29 mouse cellular contexts compared by ENCODE assay signal in genomic region chr14:27198490-27199089, GRCm38 (mm10).
DNase-seq lines count a peak whose midpoint lies in the region; ATAC-seq and TF ChIP-seq lines count a peak whose summit lies in the region.
"Had no signal": no experiment of that assay in that cellular context is flagged by ENCODE, and none has a peak within 500 bp of the region (broad histone marks: within the 10 kb centered on the region; RNA-seq: fewer than 3 reads in every experiment).

No protein-coding gene starts in this region.

- no peaks in the 10 kb centered on the region for H3K27me3 ChIP-seq in neural tube, embryonic 11.5 days (ENCODE audit: control insufficient read depth, insufficient read depth, low read length)
- no peaks in the 10 kb centered on the region for H3K27me3 ChIP-seq in neural tube, embryonic 15.5 days (replicated peaks)
- no peaks in the 10 kb centered on the region for H3K27me3 ChIP-seq in CH12.LX (replicated peaks)
- no peaks in the 10 kb centered on the region; the same call in 1 of the 2 replicates for H3K27me3 ChIP-seq in hindbrain, embryonic 13.5 days
- H3K27me3 ChIP-seq: embryonic facial prominence, embryonic 13.5 days; heart, embryonic 13.5 days; hindbrain, embryonic 15.5 days had no signal

- H3K36me3 ChIP-seq in neural tube, embryonic 11.5 days (ENCODE audit: control insufficient read depth, insufficient read depth, low read length) = no peaks in the 10 kb centered on the region
- no peaks in the 10 kb centered on the region for H3K36me3 ChIP-seq in neural tube, embryonic 15.5 days
- no peaks in the 10 kb centered on the region for H3K36me3 ChIP-seq in CH12.LX (replicated peaks in 1 of 2; ENCODE audit: control insufficient read depth in 1 of 2, insufficient read depth in 1 of 2, low read length in 1 of 2)
- no peaks in the 10 kb centered on the region for H3K36me3 ChIP-seq in hindbrain, embryonic 13.5 days
- H3K36me3 ChIP-seq: embryonic facial prominence, embryonic 10.5 days; embryonic facial prominence, embryonic 13.5 days; forebrain, embryonic 10.5 days; heart, embryonic 10.5 days; heart, embryonic 13.5 days; hindbrain, embryonic 15.5 days had no signal

- ATAC-seq in neural tube, embryonic 11.5 days (ENCODE audit: insufficient read depth, low FRiP score, low TSS enrichment) = no peak
- ATAC-seq in neural tube, embryonic 15.5 days (ENCODE audit: low FRiP score) = no peak
- no peak for ATAC-seq in hindbrain, embryonic 13.5 days (ENCODE audit: low FRiP score)
- ATAC-seq: forebrain, embryonic 13.5 days; forebrain, embryonic 16.5 days; intestine, embryonic 16.5 days had no signal

- no peak for TF ChIP-seq CTCF in CH12.LX (conservative IDR thresholded peaks at IDR 0.05 in 1 of 2, IDR thresholded peaks at IDR 0.05 in 1 of 2; ENCODE audit: low read depth in 2 of 2, low read length in 2 of 2)

- TF ChIP-seq RAD21 in CH12.LX (IDR thresholded peaks at IDR 0.05; ENCODE audit: low read depth, low read length) = no peak

- H3K4me2 ChIP-seq in neural tube, embryonic 11.5 days (ENCODE audit: low read depth) = no peak overlapping the region
- H3K4me2 ChIP-seq in neural tube, embryonic 15.5 days = no peak overlapping the region
- H3K4me2 ChIP-seq in CH12.LX (ENCODE audit: insufficient read depth, low read depth, poor library complexity, severe bottlenecking) = 0 out of 2 replicates have a peak overlapping the region, but pooled peaks have one; percentile 26
- H3K4me2 ChIP-seq in hindbrain, embryonic 13.5 days = no peak overlapping the region
- H3K4me2 ChIP-seq: embryonic facial prominence, embryonic 13.5 days; forebrain, embryonic 13.5 days; heart, embryonic 13.5 days; hindbrain, embryonic 15.5 days had no signal

- H3K9me3 ChIP-seq in neural tube, embryonic 11.5 days (ENCODE audit: control insufficient read depth, low read length) = no peaks in the 10 kb centered on the region
- H3K9me3 ChIP-seq in neural tube, embryonic 15.5 days (replicated peaks) = no peaks in the 10 kb centered on the region
- H3K9me3 ChIP-seq in CH12.LX (replicated peaks; ENCODE audit: low read length) = no peaks in the 10 kb centered on the region
- no peaks in the 10 kb centered on the region for H3K9me3 ChIP-seq in hindbrain, embryonic 13.5 days
- H3K9me3 ChIP-seq: embryonic facial prominence, embryonic 10.5 days; embryonic facial prominence, embryonic 13.5 days; forebrain, embryonic 10.5 days; forebrain, embryonic 13.5 days; heart, embryonic 10.5 days; heart, embryonic 13.5 days; hindbrain, embryonic 15.5 days had no signal

- 91% methylated on average over 5 of the region's 5 CpGs for WGBS in neural tube, embryonic 11.5 days
- 91% methylated on average over 5 of the region's 5 CpGs for WGBS in neural tube, embryonic 15.5 days
- 92% methylated on average over 5 of the region's 5 CpGs for WGBS in hindbrain, embryonic 13.5 days

- no peak for TF ChIP-seq EP300 in CH12.LX (IDR thresholded peaks at IDR 0.05; ENCODE audit: low read length)

- dilution Hi-C loops in CH12.LX (cut with MboI; ENCODE audit: extremely low pct_ligation_motif_present, extremely low pct_unique_long_range_greater_than_20kb, low sequenced_read_pairs) = no loop called here

- H3K27ac ChIP-seq in neural tube, embryonic 11.5 days (ENCODE audit: low read depth, low read length) = no peak overlapping the region
- H3K27ac ChIP-seq in neural tube, embryonic 15.5 days (replicated peaks) = no peak overlapping the region
- H3K27ac ChIP-seq in CH12.LX (ENCODE audit: insufficient read depth, low read depth) = no peak overlapping the region
- H3K27ac ChIP-seq in hindbrain, embryonic 13.5 days = no peak overlapping the region
- H3K27ac ChIP-seq: embryonic facial prominence, embryonic 10.5 days; embryonic facial prominence, embryonic 13.5 days; forebrain, embryonic 10.5 days; forebrain, embryonic 13.5 days; heart, embryonic 10.5 days; heart, embryonic 13.5 days; hindbrain, embryonic 15.5 days had no signal

- no peaks in the 10 kb centered on the region for H3K79me2 ChIP-seq in CH12.LX (replicated peaks; ENCODE audit: control insufficient read depth, extremely low read depth, insufficient read depth, poor library complexity, severe bottlenecking)

- in situ Hi-C loops in CH12.LX (cut with MboI; ENCODE audit: low pct_ligation_motif_present, low pct_unique_long_range_greater_than_20kb, low sequenced_read_pairs) = loop anchor here (10.0 to 25.0 kb wide), 3 partner anchors 136 to 546 kb away; no protein-coding TSS in a partner anchor

- H3K4me3 ChIP-seq in neural tube, embryonic 11.5 days (ENCODE audit: low read depth, low read length) = no peak overlapping the region
- H3K4me3 ChIP-seq in neural tube, embryonic 15.5 days (replicated peaks) = no peak overlapping the region
- H3K4me3 ChIP-seq in CH12.LX (replicated peaks in 1 of 3; ENCODE audit: low read depth in 2 of 3, low read length in 2 of 3, poor library complexity in 1 of 3) = no peak overlapping the region
- H3K4me3 ChIP-seq in hindbrain, embryonic 13.5 days = no peak overlapping the region
- H3K4me3 ChIP-seq: embryonic facial prominence, embryonic 10.5 days; embryonic facial prominence, embryonic 13.5 days; forebrain, embryonic 10.5 days; forebrain, embryonic 13.5 days; heart, embryonic 10.5 days; heart, embryonic 13.5 days; hindbrain, embryonic 15.5 days had no signal

- no peaks in the 10 kb centered on the region for H3K4me1 ChIP-seq in neural tube, embryonic 11.5 days (ENCODE audit: control insufficient read depth, insufficient read depth, low read length)
- no peaks in the 10 kb centered on the region for H3K4me1 ChIP-seq in neural tube, embryonic 15.5 days
- H3K4me1 ChIP-seq in CH12.LX (ENCODE audit: control insufficient read depth in 1 of 2, insufficient read depth in 2 of 2) = no peaks in the 10 kb centered on the region
- H3K4me1 ChIP-seq in hindbrain, embryonic 13.5 days (replicated peaks) = no peaks in the 10 kb centered on the region
- H3K4me1 ChIP-seq: forebrain, embryonic 10.5 days; forebrain, embryonic 13.5 days; heart, embryonic 10.5 days; heart, embryonic 13.5 days; hindbrain, embryonic 15.5 days had no signal

- DNase-seq in neural tube, embryonic 11.5 days (ENCODE audit: low spot score) = peak; percentile 0
- no peak for DNase-seq in CH12.LX (ENCODE audit: extremely low read depth)
- DNase-seq in induced T-regulatory cell, adult 2 months (ENCODE audit: low read depth) = peak; percentile 77
- peak; percentile 35 for DNase-seq in naive thymus-derived CD4-positive, alpha-beta T cell, adult 2 months (ENCODE audit: low read depth)
- no peak for DNase-seq in kidney, postnatal 10 days
- DNase-seq in right cerebral cortex, postnatal 25 days = no peak
- DNase-seq: adrenal gland, adult 8-10 months; adrenal gland, postnatal 25 days; B cell, adult 2 months; cerebellum, adult 11-12 months; cerebellum, adult 8-10 months; cerebellum, postnatal 10 days; cerebellum, postnatal 36 days; embryo, embryonic 11 days; gastrocnemius, postnatal 10 days; heart, adult 18-20 months; heart, postnatal 14 days; heart, postnatal 4 days had no signal

- no peak for TF ChIP-seq POLR2A in CH12.LX (IDR thresholded peaks at IDR 0.05; ENCODE audit: low read depth, low read length)

- no peak overlapping the region for H3K9ac ChIP-seq in neural tube, embryonic 11.5 days (ENCODE audit: low read length)
- H3K9ac ChIP-seq in neural tube, embryonic 15.5 days (replicated peaks) = no peak overlapping the region
- H3K9ac ChIP-seq in CH12.LX (ENCODE audit: insufficient read depth, low read depth) = no peak overlapping the region
- H3K9ac ChIP-seq in hindbrain, embryonic 13.5 days = no peak overlapping the region
- H3K9ac ChIP-seq: embryonic facial prominence, embryonic 13.5 days; forebrain, embryonic 13.5 days; heart, embryonic 13.5 days; hindbrain, embryonic 15.5 days had no signal

TF ChIP-seq in CH12.LX, 34 proteins besides CTCF, POLR2A, EP300 and RAD21:
- TF ChIP-seq ZKSCAN1 (IDR thresholded peaks at IDR 0.05; ENCODE audit: borderline replicate concordance, low read depth, low read length) (no peak), BHLHE40 (IDR thresholded peaks at IDR 0.05; ENCODE audit: low read depth, low read length) (no peak), JUN (IDR thresholded peaks at IDR 0.05; ENCODE audit: insufficient read depth, low read depth, low read length) (no peak), GABPA (IDR thresholded peaks at IDR 0.05; ENCODE audit: insufficient replicate concordance, low read depth, low read length) (no peak), IRF4 (IDR thresholded peaks at IDR 0.05; ENCODE audit: low read depth, low read length) (no peak), MAFK (IDR thresholded peaks at IDR 0.05; ENCODE audit: insufficient replicate concordance, low read length) (no peak), HCFC1 (IDR thresholded peaks at IDR 0.05; ENCODE audit: low read depth, low read length) (no peak), TCF12 (IDR thresholded peaks at IDR 0.05; ENCODE audit: low read depth, low read length) (no peak), UBTF (IDR thresholded peaks at IDR 0.05; ENCODE audit: low read depth, low read length) (no peak), USF1 (IDR thresholded peaks at IDR 0.05; ENCODE audit: low read depth, low read length) (no peak), POLR2AphosphoS2 (IDR thresholded peaks at IDR 0.05; ENCODE audit: low read depth, low read length) (no peak), KAT2A (IDR thresholded peaks at IDR 0.05; ENCODE audit: insufficient replicate concordance, low read length) (no peak), RCOR1 (conservative IDR thresholded peaks at IDR 0.05; ENCODE audit: low read depth, low read length) (no peak), E2F4 (IDR thresholded peaks at IDR 0.05; ENCODE audit: insufficient replicate concordance, low read depth, low read length) (no peak), NRF1 (IDR thresholded peaks at IDR 0.05; ENCODE audit: low read depth, low read length) (no peak), USF2 (conservative IDR thresholded peaks at IDR 0.05; ENCODE audit: low read depth, low read length) (no peak), TBP (conservative IDR thresholded peaks at IDR 0.05; ENCODE audit: low read depth, low read length) (no peak), MXI1 (IDR thresholded peaks at IDR 0.05; ENCODE audit: low read depth, low read length) (no peak), MAX (IDR thresholded peaks at IDR 0.05; ENCODE audit: low read length) (no peak)

Comparison
In these comparisons a context has a peak if more than half of its experiments do, and no peak if none do; other contexts are left out.
1. DNase-seq: peak in neural tube, embryonic 11.5 days (single experiment), induced T-regulatory cell, adult 2 months (single experiment) and naive thymus-derived CD4-positive, alpha-beta T cell, adult 2 months (single experiment); none in CH12.LX (single experiment), kidney, postnatal 10 days (single experiment) and right cerebral cortex, postnatal 25 days (single experiment).